Mouse (Mus musculus) CH12.LX (cell line): ENCODE results near the gene Map2k6. TPM values are rescaled to one million over a fixed set of nuclear protein-coding genes. Genes with fewer than 3 reads are reported as not detected.

ENCODE experiments used
- DNase-seq: peaks from one replicate; pipeline ENCODE4 v3.0.0-alpha.2; 2013; ENCODE audit errors: extremely low read depth
- H3K27ac ChIP-seq: 2 replicates; pipeline ENCODE4 v1.5.1; 2012; ENCODE audit warnings: low read depth, mild to moderate bottlenecking, control low read depth, moderate library complexity; ENCODE audit not compliant: insufficient read depth
- H3K27me3 ChIP-seq: replicated peaks from 2 replicates; pipeline ENCODE3; 2012; ENCODE audit warnings: inconsistent platforms
- H3K36me3 ChIP-seq, 2 experiments: replicated peaks in 1 of 2; 2 replicates each; pipeline versions ENCODE3 to v1.6.1; 2012; ENCODE audit warnings: inconsistent platforms in 1 of 2, low read length in 1 of 2, mild to moderate bottlenecking in 1 of 2, mixed read lengths in 1 of 2, moderate library complexity in 1 of 2; ENCODE audit not compliant: control insufficient read depth in 1 of 2, insufficient read depth in 1 of 2
- H3K4me1 ChIP-seq, 2 experiments: 2 replicates each; pipeline ENCODE4 v1.6.1; 2012; ENCODE audit warnings: inconsistent platforms in 1 of 2, moderate library complexity in 1 of 2; ENCODE audit not compliant: insufficient read depth in 2 of 2, control insufficient read depth in 1 of 2
- H3K4me2 ChIP-seq: 2 replicates; pipeline ENCODE4 v1.6.1; 2012; ENCODE audit warnings: low read depth, mild to moderate bottlenecking, control low read depth; ENCODE audit not compliant: poor library complexity, insufficient read depth, severe bottlenecking
- H3K4me3 ChIP-seq, 3 experiments: fragments of 150-350 bp in 1 of 3; sonication (generic) in 1 of 3; replicated peaks in 1 of 3; 2 replicates each; pipeline versions ENCODE3 to v1.5.1; 2011 to 2012; ENCODE audit warnings: low read depth in 2 of 3, low read length in 2 of 3, mild to moderate bottlenecking in 2 of 3, moderate library complexity in 2 of 3, control low read depth in 1 of 3, improper control_type of control experiment in 1 of 3, inconsistent platforms in 1 of 3, mixed read lengths in 1 of 3; ENCODE audit not compliant: poor library complexity in 1 of 3
- H3K79me2 ChIP-seq: replicated peaks from 2 replicates; pipeline ENCODE4 v1.6.1; 2012; ENCODE audit warnings: mild to moderate bottlenecking, moderate library complexity; ENCODE audit not compliant: control insufficient read depth, poor library complexity, insufficient read depth, severe bottlenecking; ENCODE audit errors: extremely low read depth
- H3K9ac ChIP-seq: 2 replicates; pipeline ENCODE4 v1.6.1; 2012; ENCODE audit warnings: low read depth, mild to moderate bottlenecking, control low read depth, moderate library complexity; ENCODE audit not compliant: insufficient read depth
- H3K9me3 ChIP-seq: replicated peaks from 2 replicates; pipeline ENCODE3; 2012; ENCODE audit warnings: low read length, inconsistent platforms, mixed read lengths
- BHLHE40 ChIP-seq: IDR thresholded peaks from 2 replicates; pipeline ENCODE4 v1.6.1; 2011; ENCODE audit warnings: mild to moderate bottlenecking, low read depth, low read length, improper control_type of control experiment
- CHD1 ChIP-seq: IDR thresholded peaks from 2 replicates; pipeline ENCODE4 v1.6.1; 2012; ENCODE audit warnings: low read depth, low read length, improper control_type of control experiment, inconsistent platforms
- CTCF ChIP-seq, 2 experiments: IDR thresholded peaks in 1 of 2; conservative IDR thresholded peaks in 1 of 2; 2 replicates each; pipeline ENCODE4 v1.5.1; 2011 to 2012; ENCODE audit warnings: low read depth in 2 of 2, low read length in 2 of 2, improper control_type of control experiment in 1 of 2, inconsistent platforms in 1 of 2, mild to moderate bottlenecking in 1 of 2, moderate library complexity in 1 of 2
- ELF1 ChIP-seq: IDR thresholded peaks from 2 replicates; pipeline ENCODE4 v1.6.1; 2014; ENCODE audit warnings: low read depth, mild to moderate bottlenecking, inconsistent platforms, low read length, improper control_type of control experiment
- EP300 ChIP-seq: IDR thresholded peaks from 2 replicates; pipeline ENCODE4 v1.6.1; 2011; ENCODE audit warnings: low read length, improper control_type of control experiment
- ETS1 ChIP-seq: conservative IDR thresholded peaks from 2 replicates; pipeline ENCODE4 v1.6.1; 2012; ENCODE audit warnings: low read depth, mild to moderate bottlenecking, inconsistent platforms, low read length, improper control_type of control experiment, moderate library complexity
- GABPA ChIP-seq: IDR thresholded peaks from 2 replicates; pipeline ENCODE4 v1.6.1; 2012; ENCODE audit warnings: low read depth, low read length, improper control_type of control experiment, inconsistent platforms; ENCODE audit not compliant: insufficient replicate concordance
- HCFC1 ChIP-seq: IDR thresholded peaks from 2 replicates; pipeline ENCODE4 v1.6.1; 2012; ENCODE audit warnings: low read depth, mild to moderate bottlenecking, inconsistent platforms, low read length, improper control_type of control experiment
- IRF4 ChIP-seq: IDR thresholded peaks from 2 replicates; pipeline ENCODE4 v1.6.1; 2014; ENCODE audit warnings: low read depth, mild to moderate bottlenecking, inconsistent platforms, low read length, improper control_type of control experiment
- JUN ChIP-seq: IDR thresholded peaks from 2 replicates; pipeline ENCODE4 v1.6.1; 2011; ENCODE audit warnings: low read depth, mild to moderate bottlenecking, low read length, improper control_type of control experiment, moderate library complexity; ENCODE audit not compliant: insufficient read depth
- KAT2A ChIP-seq: IDR thresholded peaks from 2 replicates; pipeline ENCODE4 v1.6.1; 2012; ENCODE audit warnings: low read length, improper control_type of control experiment, inconsistent platforms; ENCODE audit not compliant: insufficient replicate concordance
- MAFK ChIP-seq: IDR thresholded peaks from 2 replicates; pipeline ENCODE4 v1.6.1; 2011; ENCODE audit warnings: low read length, improper control_type of control experiment; ENCODE audit not compliant: insufficient replicate concordance
- MAX ChIP-seq: IDR thresholded peaks from 2 replicates; pipeline ENCODE4 v1.6.1; 2011; ENCODE audit warnings: low read length, improper control_type of control experiment
- MAZ ChIP-seq: IDR thresholded peaks from 2 replicates; pipeline ENCODE4 v1.6.1; 2012; ENCODE audit warnings: low read depth, mild to moderate bottlenecking, inconsistent platforms, low read length, improper control_type of control experiment, moderate library complexity
- MEF2A ChIP-seq: IDR thresholded peaks from 2 replicates; pipeline ENCODE4 v1.6.1; 2014; ENCODE audit warnings: low read depth, mild to moderate bottlenecking, inconsistent platforms, low read length, improper control_type of control experiment, borderline replicate concordance
- MXI1 ChIP-seq: IDR thresholded peaks from 2 replicates; pipeline ENCODE4 v1.6.1; 2011; ENCODE audit warnings: mild to moderate bottlenecking, low read depth, low read length, improper control_type of control experiment
- MYC ChIP-seq: IDR thresholded peaks from 2 replicates; pipeline ENCODE4 v1.6.1; 2011; ENCODE audit warnings: low read depth, mild to moderate bottlenecking, improper control_type of control experiment, low read length
- NELFE ChIP-seq: IDR thresholded peaks from 2 replicates; pipeline ENCODE4 v1.6.1; 2011; ENCODE audit warnings: low read depth, low read length, improper control_type of control experiment
- NRF1 ChIP-seq: IDR thresholded peaks from 2 replicates; pipeline ENCODE4 v1.6.1; 2014; ENCODE audit warnings: low read depth, mild to moderate bottlenecking, inconsistent platforms, low read length, improper control_type of control experiment, moderate library complexity
- PAX5 ChIP-seq: IDR thresholded peaks from 2 replicates; pipeline ENCODE4 v1.6.1; 2012; ENCODE audit warnings: low read length, inconsistent platforms, mixed read lengths
- POLR2A ChIP-seq: IDR thresholded peaks from 2 replicates; pipeline ENCODE4 v1.6.1; 2011; ENCODE audit warnings: low read depth, mild to moderate bottlenecking, improper control_type of control experiment, low read length
- POLR2AphosphoS2 ChIP-seq: IDR thresholded peaks from 2 replicates; pipeline ENCODE4 v1.6.1; 2011; ENCODE audit warnings: low read depth, low read length, improper control_type of control experiment
- RAD21 ChIP-seq: IDR thresholded peaks from 2 replicates; pipeline ENCODE4 v1.6.1; 2011; ENCODE audit warnings: low read depth, mild to moderate bottlenecking, low read length, improper control_type of control experiment, moderate library complexity
- RCOR1 ChIP-seq: conservative IDR thresholded peaks from 2 replicates; pipeline ENCODE4 v1.6.1; 2012; ENCODE audit warnings: low read depth, mild to moderate bottlenecking, inconsistent platforms, low read length, improper control_type of control experiment
- SIN3A ChIP-seq: IDR thresholded peaks from 2 replicates; pipeline ENCODE4 v1.6.1; 2012; ENCODE audit warnings: low read length, improper control_type of control experiment, inconsistent platforms
- SMC3 ChIP-seq: IDR thresholded peaks from 2 replicates; pipeline ENCODE4 v1.6.1; 2011; ENCODE audit warnings: low read depth, low read length, improper control_type of control experiment
- TCF12 ChIP-seq: IDR thresholded peaks from 2 replicates; pipeline ENCODE4 v1.6.1; 2014; ENCODE audit warnings: low read depth, mild to moderate bottlenecking, inconsistent platforms, low read length, improper control_type of control experiment
- UBTF ChIP-seq: IDR thresholded peaks from 2 replicates; pipeline ENCODE4 v1.6.1; 2012; ENCODE audit warnings: low read depth, mild to moderate bottlenecking, inconsistent platforms, low read length, improper control_type of control experiment, moderate library complexity
- USF2 ChIP-seq: conservative IDR thresholded peaks from 2 replicates; pipeline ENCODE4 v1.6.1; 2011; ENCODE audit warnings: low read depth, low read length, improper control_type of control experiment
- ZC3H11A ChIP-seq: IDR thresholded peaks from 2 replicates; pipeline ENCODE4 v1.6.1; 2012; ENCODE audit warnings: low read depth, mild to moderate bottlenecking, inconsistent platforms, low read length, improper control_type of control experiment
- ZMIZ1 ChIP-seq: IDR thresholded peaks from 2 replicates; pipeline ENCODE4 v1.6.1; 2012; ENCODE audit warnings: low read depth, mild to moderate bottlenecking, inconsistent platforms, low read length, improper control_type of control experiment
- ZNF384 ChIP-seq: IDR thresholded peaks from 2 replicates; pipeline ENCODE4 v1.6.1; 2012; ENCODE audit warnings: low read depth, low read length, improper control_type of control experiment, inconsistent platforms
- dilution Hi-C: fragments of 300-500 bp; cut with MboI; formaldehyde crosslinking; loops from 2 replicates; pipeline ENCODE4 v1.14.3; 2020; ENCODE audit warnings: low sequenced_read_pairs; ENCODE audit not compliant: extremely low pct_unique_long_range_greater_than_20kb, extremely low pct_ligation_motif_present
- in situ Hi-C: fragments of 300-500 bp; cut with MboI; formaldehyde crosslinking; loops from 3 replicates; pipeline ENCODE4 v1.14.3; 2019; ENCODE audit warnings: low sequenced_read_pairs, low pct_ligation_motif_present, low pct_unique_long_range_greater_than_20kb, mixed read lengths
- polyA plus RNA-seq: library from polyadenylated mRNA; unstranded; fragments of >175 nt; gene quantifications from 2 replicates; pipeline ENCODE4 v1.2.1, GENCODE M21; 2012; ENCODE audit warnings: low read depth; ENCODE audit not compliant: insufficient read length
- total RNA-seq, 2 experiments: library from RNA; depleted of rRNA; stranded (reverse); fragments of 300-350 nt in 1 of 2; fragments of >200 nt in 1 of 2; gene quantifications; 2 replicates each; pipeline ENCODE4 v1.2.3; 2012 to 2014

Gene Map2k6
- total and polyA plus RNA-seq, 3 experiments, result 16.8 to 21.9 (median 18.0) TPM

GRCm38 (mm10) chr11:110566307-110566706, 167.4 kb downstream of the Map2k6 start:
- Histone ChIP-seq H3K79me2 (no peaks in the 10 kb centered on the region), H3K4me3 (no peak overlapping the region), H3K4me1 (peaks cover 0 to 4% of the 10 kb centered on the region in 2 experiments; a peak in 1 of 4 replicates), H3K4me2 (no peak overlapping the region), H3K27ac (no peak overlapping the region), H3K36me3 (no peaks in the 10 kb centered on the region), H3K9me3 (no peaks in the 10 kb centered on the region), H3K9ac (no peak overlapping the region), H3K27me3 (no peaks in the 10 kb centered on the region)
- TF ChIP-seq KAT2A, result no peak
- TF ChIP-seq ZMIZ1, result no peak
- no peak for TF ChIP-seq ELF1
- in situ Hi-C loops (loop anchor here (10.0 kb wide), 1 partner anchor 478 kb away; no protein-coding TSS in a partner anchor), dilution Hi-C loops (no loop called here)
- no peak for DNase-seq

DNA sequence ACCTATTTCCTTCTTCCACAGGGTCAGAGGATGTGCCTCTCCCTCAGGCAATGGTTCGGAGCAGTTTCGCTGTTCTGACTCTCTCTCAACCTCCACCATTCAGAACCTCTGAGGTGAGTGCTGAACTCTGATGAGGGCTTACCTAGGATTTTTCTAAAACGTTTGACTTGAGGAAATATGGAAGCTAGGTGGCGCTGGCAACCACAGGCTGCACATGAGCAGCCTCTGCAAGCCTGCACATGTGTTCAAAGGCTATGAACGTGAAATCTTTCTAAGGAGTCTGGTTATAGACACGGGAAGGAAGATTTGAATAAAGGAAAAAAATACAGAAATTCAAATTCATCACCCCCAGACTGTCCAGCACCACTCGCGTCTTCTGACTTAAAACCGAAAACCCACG, 173.6 kb downstream of the Map2k6 start:
- H3K36me3 ChIP-seq, result no peaks in the 10 kb centered on the region
- H3K27ac ChIP-seq, result no peak overlapping the region
- no peaks in the 10 kb centered on the region for H3K9me3 ChIP-seq
- peak; percentile 79 for DNase-seq
- in situ Hi-C loops, result no loop called here
- H3K4me1 ChIP-seq, result peaks cover 2 to 9% of the 10 kb centered on the region in 2 experiments; a peak in 1 of 4 replicates
- no peaks in the 10 kb centered on the region for H3K27me3 ChIP-seq
- H3K9ac ChIP-seq, result no peak overlapping the region
- H3K4me2 ChIP-seq, result peak overlapping the region; percentile 93
- dilution Hi-C loops, result no loop called here
- TF ChIP-seq IRF4, result 0 out of 2 replicates have a peak, but pooled peaks have one; percentile 8
- TF ChIP-seq RAD21, result peak; percentile 95
- peak; percentile 61; the same call in 1 of the 2 replicates for TF ChIP-seq MXI1
- TF ChIP-seq NELFE, result no peak
- TF ChIP-seq TCF12, result no peak
- no peak for TF ChIP-seq MAZ
- no peak for TF ChIP-seq ELF1
- TF ChIP-seq CTCF (conservative IDR thresholded peaks at IDR 0.05 in 1 of 2, IDR thresholded peaks at IDR 0.05 in 1 of 2; ENCODE audit: low read depth in 2 of 2, low read length in 2 of 2), result peak; percentile 45 to 93
- no peak for TF ChIP-seq ZNF384
- no peak for TF ChIP-seq HCFC1
- peak; percentile 80; the same call in 1 of the 2 replicates for TF ChIP-seq CHD1
- no peak for TF ChIP-seq MEF2A
- no peak for TF ChIP-seq POLR2A
- peak; percentile 84 for TF ChIP-seq SMC3
- no peak for TF ChIP-seq UBTF
- TF ChIP-seq POLR2AphosphoS2, result no peak
- no peak for TF ChIP-seq JUN
- no peak for TF ChIP-seq USF2
- no peak for TF ChIP-seq PAX5
- TF ChIP-seq ZC3H11A, result peak; percentile 34; the same call in 1 of the 2 replicates
- TF ChIP-seq KAT2A, result no peak
- peak; percentile 80 for TF ChIP-seq BHLHE40
- TF ChIP-seq EP300, result no peak
- TF ChIP-seq SIN3A, result 0 out of 2 replicates have a peak, but pooled peaks have one; percentile 19
- no peak for TF ChIP-seq NRF1
- no peak for TF ChIP-seq GABPA
- no peak for TF ChIP-seq ZMIZ1
- no peak for TF ChIP-seq RCOR1
- peak; percentile 95; the same call in 1 of the 2 replicates for TF ChIP-seq MYC
- peak; percentile 79 for TF ChIP-seq MAX
- no peak for TF ChIP-seq ETS1
- TF ChIP-seq MAFK, result no peak
- no peaks in the 10 kb centered on the region for H3K79me2 ChIP-seq
- no peak overlapping the region for H3K4me3 ChIP-seq
